Mouse (Mus musculus): ENCODE measurements around the gene Dnmt3a. TPM values are rescaled to one million over a fixed set of nuclear protein-coding genes. Genes with fewer than 3 reads are reported as not detected.
"Not testable (repeated sequence)": the region's sequence is repeated elsewhere in the genome, so short reads cannot be mapped to it uniquely, and the experiment has no call there.

The Dnmt3a gene
- polyA plus RNA-seq, 1 experiment from 2014 or later: 126 TPM

GRCm38 (mm10) chr12:3917668-3918341 lies 112.0 kb downstream of the Dnmt3a start:
- Histone ChIP-seq H3K36me3 (peaks cover 8% of the 10 kb centered on the region), H3K4me2 (0 out of 2 replicates have a peak overlapping the region, but pooled peaks have one; percentile 4), H3K9ac (0 out of 2 replicates have a peak overlapping the region, but pooled peaks have one; percentile 13), H3K27ac (0 out of 2 replicates have a peak overlapping the region, but pooled peaks have one; percentile 30), H3K4me1 (replicated peaks) (peaks cover 13% of the 10 kb centered on the region), H3K27me3 (no peaks in the 10 kb centered on the region), H3K4me3 (no peak overlapping the region), H3K9me3 (no peaks in the 10 kb centered on the region)
- peak; percentile 62 for ATAC-seq (ENCODE audit: low FRiP score)
- WGBS: 17% methylated on average over 14 of the region's 14 CpGs

- H3K9me3 ChIP-seq: no peaks in the 10 kb centered on the region
- H3K27me3 ChIP-seq: no peaks in the 10 kb centered on the region
- peaks cover 8% of the 10 kb centered on the region for H3K36me3 ChIP-seq
- WGBS: 65% methylated on average over 3 of the region's 3 CpGs
- no peak overlapping the region for H3K4me3 ChIP-seq
- peaks cover 13% of the 10 kb centered on the region for H3K4me1 ChIP-seq (replicated peaks)
- H3K27ac ChIP-seq: no peak overlapping the region
- ATAC-seq (ENCODE audit: low FRiP score): no peak
- H3K9ac ChIP-seq: no peak overlapping the region
- no peak overlapping the region for H3K4me2 ChIP-seq
Measured at GRCm38 (mm10) chr12:3918577-3918976, 112.8 kb downstream of the Dnmt3a start.

- ATAC-seq (ENCODE audit: low FRiP score): no peak
- Histone ChIP-seq H3K4me2 (no peak overlapping the region), H3K27me3 (no peaks in the 10 kb centered on the region), H3K36me3 (peaks cover 7% of the 10 kb centered on the region), H3K4me1 (replicated peaks) (peaks cover 13% of the 10 kb centered on the region), H3K9me3 (no peaks in the 10 kb centered on the region), H3K27ac (no peak overlapping the region), H3K9ac (no peak overlapping the region), H3K4me3 (no peak overlapping the region)
- 82% methylated on average over 3 of the region's 3 CpGs for WGBS
Measured at GRCm38 (mm10) chr12:3919423-3919822, 113.6 kb downstream of the Dnmt3a start.

GRCm38 (mm10) chr12:3926127-3926526 lies 120.3 kb downstream of the Dnmt3a start:
- Histone ChIP-seq H3K36me3 (no peaks in the 10 kb centered on the region), H3K4me1 (replicated peaks) (peaks cover 5% of the 10 kb centered on the region; the same call in 1 of the 2 replicates), H3K9ac (no peak overlapping the region), H3K4me2 (no peak overlapping the region), H3K4me3 (no peak overlapping the region), H3K27ac (no peak overlapping the region), H3K9me3 (no peaks in the 10 kb centered on the region), H3K27me3 (no peaks in the 10 kb centered on the region)
- no peak for ATAC-seq (ENCODE audit: low FRiP score)
- 8% methylated on average over 1 of the region's 1 CpGs for WGBS

- no peak for ATAC-seq (ENCODE audit: low FRiP score)
- H3K4me2 ChIP-seq: no peak overlapping the region
- WGBS: 84% methylated on average over 3 of the region's 3 CpGs
Measured at GRCm38 (mm10) chr12:3928841-3929240, 123.0 kb downstream of the Dnmt3a start.

GRCm38 (mm10) chr12:3930090-3930865 lies 124.5 kb downstream of the Dnmt3a start:
- not testable (repeated sequence) for H3K36me3 ChIP-seq; H3K9ac ChIP-seq; ATAC-seq (ENCODE audit: low FRiP score); H3K4me2 ChIP-seq; H3K27ac ChIP-seq; H3K4me3 ChIP-seq; H3K27me3 ChIP-seq; H3K9me3 ChIP-seq; H3K4me1 ChIP-seq (replicated peaks)
- WGBS: 93% methylated on average over 38 of the region's 47 CpGs

More at GRCm38 (mm10) chr12:3928841-3929240, 123.0 kb downstream of the Dnmt3a start:
- Histone ChIP-seq H3K9me3 (no peaks in the 10 kb centered on the region), H3K27me3 (no peaks in the 10 kb centered on the region), H3K4me3 (no peak overlapping the region), H3K36me3 (no peaks in the 10 kb centered on the region), H3K4me1 (replicated peaks) (no peaks in the 10 kb centered on the region), H3K9ac (no peak overlapping the region), H3K27ac (no peak overlapping the region)

- no peaks in the 10 kb centered on the region for H3K9me3 ChIP-seq
- H3K36me3 ChIP-seq: no peaks in the 10 kb centered on the region
- ATAC-seq (ENCODE audit: low FRiP score): no peak
- 13% methylated on average over 11 of the region's 11 CpGs for WGBS
- H3K4me3 ChIP-seq: no peak overlapping the region
- 0 out of 2 replicates have a peak overlapping the region, but pooled peaks have one; percentile 21 for H3K4me2 ChIP-seq
- no peak overlapping the region for H3K27ac ChIP-seq
- H3K4me1 ChIP-seq (replicated peaks): peaks cover 12% of the 10 kb centered on the region
- H3K9ac ChIP-seq: no peak overlapping the region
- H3K27me3 ChIP-seq: 0 out of 2 replicates have a peak, but pooled peaks cover 5% of the 10 kb centered on the region
Measured at GRCm38 (mm10) chr12:3942026-3942425, 136.2 kb downstream of the Dnmt3a start.

GRCm38 (mm10) chr12:3944454-3945073 lies 138.8 kb downstream of the Dnmt3a start:
- no peak overlapping the region for H3K9ac ChIP-seq
- H3K27ac ChIP-seq: no peak overlapping the region
- H3K27me3 ChIP-seq: 0 out of 2 replicates have a peak, but pooled peaks cover 14% of the 10 kb centered on the region
- H3K9me3 ChIP-seq: no peaks in the 10 kb centered on the region
- H3K36me3 ChIP-seq: no peaks in the 10 kb centered on the region
- 40% methylated on average over 4 of the region's 4 CpGs for WGBS
- no peak overlapping the region for H3K4me3 ChIP-seq
- no peak overlapping the region for H3K4me2 ChIP-seq
- peaks cover 16% of the 10 kb centered on the region for H3K4me1 ChIP-seq (replicated peaks)
- ATAC-seq (ENCODE audit: low FRiP score): no peak

GRCm38 (mm10) chr12:3947503-3947902 lies 141.7 kb downstream of the Dnmt3a start:
- Histone ChIP-seq H3K9ac (no peak overlapping the region), H3K4me2 (no peak overlapping the region), H3K27me3 (0 out of 2 replicates have a peak, but pooled peaks cover 12% of the 10 kb centered on the region), H3K27ac (no peak overlapping the region), H3K36me3 (no peaks in the 10 kb centered on the region), H3K4me3 (no peak overlapping the region), H3K9me3 (no peaks in the 10 kb centered on the region), H3K4me1 (replicated peaks) (peaks cover 11% of the 10 kb centered on the region; the same call in 1 of the 2 replicates)
- WGBS: 69% methylated on average over 6 of the region's 6 CpGs
- 0 out of 2 replicates have a peak, but pooled peaks have one; percentile 21 for ATAC-seq (ENCODE audit: low FRiP score)

- Histone ChIP-seq H3K27me3 (peaks cover 37% of the 10 kb centered on the region), H3K9ac (no peak within 1 kb of the TSS; the same call in 1 of the 2 replicates), H3K27ac (no peak within 1 kb of the TSS), H3K4me1 (replicated peaks) (peaks cover 9% of the 10 kb centered on the region), H3K4me3 (no peak within 1 kb of the TSS), H3K9me3 (no peaks in the 10 kb centered on the region), H3K36me3 (no peaks in the 10 kb centered on the region), H3K4me2 (0 out of 2 replicates have a peak within 1 kb of the TSS, but pooled peaks have one; percentile 10)
- 25% methylated on average over 22 of the region's 22 CpGs for WGBS
- ATAC-seq (ENCODE audit: low FRiP score): no peak
Measured at GRCm38 (mm10) chr12:3954651-3955050, 148.8 kb downstream of the Dnmt3a start, which contains the start of gene Pomc. Pomc (plus strand) TSS chr12:3954951.

GRCm38 (mm10) chr12:3955371-3955770 lies 149.6 kb downstream of the Dnmt3a start:
- no peak overlapping the region for H3K27ac ChIP-seq
- no peak overlapping the region for H3K4me3 ChIP-seq
- H3K9ac ChIP-seq: no peak overlapping the region
- peaks cover 12% of the 10 kb centered on the region for H3K4me1 ChIP-seq (replicated peaks)
- WGBS: 30% methylated on average over 10 of the region's 10 CpGs
- no peak overlapping the region for H3K4me2 ChIP-seq
- no peaks in the 10 kb centered on the region for H3K36me3 ChIP-seq
- no peak for ATAC-seq (ENCODE audit: low FRiP score)
- peaks cover 34% of the 10 kb centered on the region for H3K27me3 ChIP-seq
- no peaks in the 10 kb centered on the region for H3K9me3 ChIP-seq

- WGBS: 17% methylated on average over 3 of the region's 3 CpGs
Measured at GRCm38 (mm10) chr12:3956351-3956750, 150.5 kb downstream of the Dnmt3a start.

More at GRCm38 (mm10) chr12:3956351-3956750, 150.5 kb downstream of the Dnmt3a start:
- Histone ChIP-seq H3K4me3 (no peak overlapping the region), H3K27ac (no peak overlapping the region), H3K4me1 (replicated peaks) (peaks cover 16% of the 10 kb centered on the region), H3K36me3 (no peaks in the 10 kb centered on the region), H3K4me2 (no peak overlapping the region), H3K9me3 (no peaks in the 10 kb centered on the region), H3K27me3 (peaks cover 34% of the 10 kb centered on the region), H3K9ac (no peak overlapping the region)
- no peak for ATAC-seq (ENCODE audit: low FRiP score)
